Mouse (Mus musculus): ENCODE measurements around the gene Aatk.

GRCm38 (mm10) chr11:120080282-120080681, 33.3 kb upstream of the Aatk start:
- TF ChIP-seq CTCF (IDR thresholded peaks at IDR 0.05; ENCODE audit: low read depth, low read length) (no peak), POLR2AphosphoS5 (IDR thresholded peaks at IDR 0.05; ENCODE audit: insufficient replicate concordance, low read depth, low read length) (no peak), TAL1 (conservative IDR thresholded peaks at IDR 0.05; ENCODE audit: low read depth, low read length) (no peak), GATA2 (IDR thresholded peaks at IDR 0.05; ENCODE audit: borderline replicate concordance, low read depth, low read length) (no peak)

Data from G1E (cell line).